Mouse (Mus musculus) heart, embryonic 16.5 days (tissue): ENCODE data around the gene Chmp5. TPM values are rescaled to one million over a fixed set of nuclear protein-coding genes. Genes with fewer than 3 reads are reported as not detected.

Experiments used
- ATAC-seq: fragments of 200-750 bp; cut with Nextera tagmentation; replicated peaks from 2 replicates; pipeline ENCODE4 v1.8.0; 2017; ENCODE audit warnings: moderate number of reproducible peaks; ENCODE audit not compliant: insufficient read depth, low FRiP score; ENCODE audit errors: extremely low read depth
- H3K27ac ChIP-seq: fragments of 300-500 bp; sonication (generic); 2 replicates; pipeline ENCODE4 v1.5.1; 2014; ENCODE audit warnings: mild to moderate bottlenecking, low read length, control low read depth, moderate library complexity
- H3K27me3 ChIP-seq: fragments of 300-500 bp; sonication (generic); 2 replicates; pipeline ENCODE4 v1.6.1; 2014; ENCODE audit warnings: low read length, mixed read lengths; ENCODE audit not compliant: control insufficient read depth, insufficient read depth
- H3K36me3 ChIP-seq: fragments of 300-500 bp; sonication (generic); 2 replicates; pipeline ENCODE4 v1.6.1; 2014; ENCODE audit not compliant: control insufficient read depth, insufficient read depth
- H3K4me1 ChIP-seq: fragments of 300-500 bp; sonication (generic); 2 replicates; pipeline ENCODE4 v1.6.1; 2014; ENCODE audit warnings: low read length, mixed read lengths; ENCODE audit not compliant: control insufficient read depth, insufficient read depth
- H3K4me2 ChIP-seq: fragments of 300-500 bp; sonication (generic); 2 replicates; pipeline ENCODE4 v1.6.1; 2014; ENCODE audit warnings: low read depth, mild to moderate bottlenecking, control low read depth, low read length
- H3K4me3 ChIP-seq: fragments of 300-500 bp; sonication (generic); 2 replicates; pipeline ENCODE4 v1.5.1; 2014; ENCODE audit warnings: mild to moderate bottlenecking, control low read depth, low read length
- H3K9ac ChIP-seq: fragments of 300-500 bp; sonication (generic); 2 replicates; pipeline ENCODE4 v1.6.1; 2014; ENCODE audit warnings: low read length, control low read depth
- H3K9me3 ChIP-seq: fragments of 300-500 bp; sonication (generic); replicated peaks from 2 replicates; pipeline ENCODE4 v1.6.1; 2016; ENCODE audit warnings: low read length; ENCODE audit not compliant: control insufficient read depth
- WGBS: fragments of 180-500 bp; shearing (Covaris S2); extraction: QIAGEN DNeasy Blood & Tissue Kit; methylation state at CpG from one replicate; pipeline ENCODE4 v1.1.7; 2014; 5-methylcytosine and 5-hydroxymethylcytosine counted together
- polyA plus RNA-seq: library from polyadenylated mRNA; unstranded; fragments of >200 nt; fragmentation: Nextera tagmentation; extraction: Ambion mirVana; gene quantifications from 2 replicates; pipeline ENCODE4 v1.2.1, GENCODE M21; 2015

The Chmp5 gene
- polyA plus RNA-seq, 1 experiment from 2014 or later = 75.8 TPM

DNA sequence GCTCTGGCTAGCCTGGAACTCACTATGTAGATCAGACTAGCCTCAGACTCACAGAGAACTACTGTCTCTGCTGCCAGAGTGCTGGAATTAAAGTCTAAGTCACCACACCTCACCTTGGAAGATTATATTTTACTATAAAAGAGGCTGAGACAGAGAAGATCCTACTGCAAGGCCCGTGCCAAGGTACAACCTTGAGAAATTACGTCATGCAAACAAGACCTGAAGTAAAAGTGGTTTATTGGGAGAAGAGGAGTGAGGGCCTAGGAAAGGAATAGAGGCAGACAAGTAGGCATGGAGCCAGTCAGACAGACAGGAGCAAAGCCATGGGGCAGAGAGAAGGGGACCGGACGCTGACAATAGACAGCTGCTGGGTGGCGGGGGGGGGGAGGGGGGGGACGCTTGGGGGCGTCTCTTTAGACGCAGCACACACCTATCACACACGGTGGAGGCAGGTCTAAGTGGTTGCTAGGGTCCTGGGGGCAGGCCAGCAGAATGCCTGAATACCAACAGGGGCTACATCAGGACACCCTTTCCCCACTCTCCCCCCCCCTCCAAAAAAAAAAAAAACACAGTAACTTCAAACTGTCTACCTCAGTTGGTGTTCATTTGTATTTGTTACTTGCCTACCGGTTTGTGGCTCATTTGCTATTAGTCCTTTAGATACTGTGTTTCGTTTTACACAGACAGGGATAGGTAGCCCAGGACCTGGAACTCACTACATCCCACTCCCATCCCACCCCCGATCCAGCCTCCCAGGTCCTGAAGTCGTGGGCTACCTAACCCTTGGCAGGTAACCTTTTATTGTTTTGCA is 21.8 kb downstream of the Chmp5 start:
- peak overlapping the region; percentile 93 for H3K9ac ChIP-seq
- H3K27ac ChIP-seq = peak overlapping the region; percentile 95
- peak overlapping the region; percentile 93 for H3K4me3 ChIP-seq
- peaks cover 14% of the 10 kb centered on the region for H3K36me3 ChIP-seq
- WGBS = 12% methylated on average over 10 of the region's 13 CpGs
- ATAC-seq = no peak; the same call in 1 of the 2 replicates
- H3K27me3 ChIP-seq = no peaks in the 10 kb centered on the region
- H3K4me1 ChIP-seq = peaks cover 20% of the 10 kb centered on the region
- H3K9me3 ChIP-seq = no peaks in the 10 kb centered on the region
- H3K4me2 ChIP-seq = peak overlapping the region; percentile 75

DNA sequence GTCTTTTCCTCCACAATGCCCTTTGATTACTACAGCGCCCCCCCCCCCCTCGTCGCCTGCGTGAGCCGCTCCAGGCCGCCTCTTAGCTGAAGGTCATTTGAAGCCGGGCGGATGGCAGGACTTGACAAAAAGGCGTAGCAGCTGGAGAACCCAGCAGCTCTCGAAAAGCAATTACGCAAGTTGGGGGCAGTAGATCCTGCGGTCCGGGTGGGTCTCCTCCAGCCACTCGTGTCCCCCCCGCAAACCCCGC is 22.3 kb downstream of the Chmp5 start:
- Histone ChIP-seq H3K9me3 (no peaks in the 10 kb centered on the region), H3K4me2 (peak overlapping the region; percentile 75), H3K27ac (peak overlapping the region; percentile 95), H3K36me3 (peaks cover 14% of the 10 kb centered on the region), H3K9ac (peak overlapping the region; percentile 93), H3K4me3 (peak overlapping the region; percentile 93), H3K27me3 (no peaks in the 10 kb centered on the region), H3K4me1 (peaks cover 20% of the 10 kb centered on the region)
- WGBS = under 1% methylated on average over 16 of the region's 16 CpGs
- ATAC-seq = peak; percentile 35; the same call in 1 of the 2 replicates

- H3K27me3 ChIP-seq = no peaks in the 10 kb centered on the region
- under 1% methylated on average over 85 of the region's 85 CpGs for WGBS
- peak; percentile 96 for ATAC-seq
These were observed 22.9 kb downstream of the Chmp5 start, which contains the start of gene Nfx1 for GRCm38 (mm10) chr4:40970842-40971701. Gene Nfx1, plus strand, starts transcription at chr4:40970906.

GRCm38 (mm10) chr4:40971744-40972143 is 23.5 kb downstream of the Chmp5 start:
- H3K4me3 ChIP-seq = peak overlapping the region; percentile 93
- WGBS = 22% methylated on average over 13 of the region's 13 CpGs
- no peak for ATAC-seq
- no peak overlapping the region for H3K27ac ChIP-seq
- H3K36me3 ChIP-seq = peaks cover 9% of the 10 kb centered on the region
- no peaks in the 10 kb centered on the region for H3K9me3 ChIP-seq
- no peaks in the 10 kb centered on the region for H3K27me3 ChIP-seq
- peak overlapping the region; percentile 93; the same call in 1 of the 2 replicates for H3K9ac ChIP-seq
- peak overlapping the region; percentile 75 for H3K4me2 ChIP-seq
- peaks cover 20% of the 10 kb centered on the region for H3K4me1 ChIP-seq

More at GRCm38 (mm10) chr4:40970842-40971701, 22.9 kb downstream of the Chmp5 start, which contains the start of gene Nfx1:
- peaks cover 9% of the 10 kb centered on the region for H3K36me3 ChIP-seq
- no peaks in the 10 kb centered on the region for H3K9me3 ChIP-seq
- H3K4me3 ChIP-seq = peak within 1 kb of the TSS; percentile 93
- H3K4me1 ChIP-seq = peaks cover 20% of the 10 kb centered on the region
- peak within 1 kb of the TSS; percentile 75 for H3K4me2 ChIP-seq
- peak within 1 kb of the TSS; percentile 93 for H3K9ac ChIP-seq
- peak within 1 kb of the TSS; percentile 95 for H3K27ac ChIP-seq

DNA sequence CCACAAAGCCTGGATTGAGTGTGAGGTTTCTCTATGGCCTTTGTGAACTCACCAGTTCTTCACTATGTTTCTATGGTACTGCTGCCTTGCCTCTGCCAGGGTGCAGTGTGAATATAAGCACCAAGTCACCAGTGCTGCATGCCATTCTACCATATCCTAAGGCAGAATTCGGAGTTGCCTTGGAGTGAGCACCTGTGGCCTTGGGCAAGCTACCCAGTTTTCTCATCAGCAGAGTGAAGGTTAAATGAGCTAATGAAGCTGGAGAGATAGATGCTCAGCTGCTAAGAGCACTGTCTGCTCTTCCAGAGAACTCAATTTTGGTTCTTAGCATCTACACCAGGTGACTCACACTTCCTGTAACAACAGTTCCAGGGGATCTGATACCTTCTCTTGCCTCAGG is 25.8 kb downstream of the Chmp5 start:
- H3K4me3 ChIP-seq = no peak overlapping the region
- H3K27me3 ChIP-seq = no peaks in the 10 kb centered on the region
- peaks cover 23% of the 10 kb centered on the region for H3K36me3 ChIP-seq
- no peak overlapping the region for H3K4me2 ChIP-seq
- H3K9me3 ChIP-seq = no peaks in the 10 kb centered on the region
- no peak overlapping the region for H3K27ac ChIP-seq
- peaks cover 20% of the 10 kb centered on the region for H3K4me1 ChIP-seq
- WGBS = 95% methylated on average over 1 of the region's 1 CpGs
- ATAC-seq = no peak
- H3K9ac ChIP-seq = no peak overlapping the region

DNA sequence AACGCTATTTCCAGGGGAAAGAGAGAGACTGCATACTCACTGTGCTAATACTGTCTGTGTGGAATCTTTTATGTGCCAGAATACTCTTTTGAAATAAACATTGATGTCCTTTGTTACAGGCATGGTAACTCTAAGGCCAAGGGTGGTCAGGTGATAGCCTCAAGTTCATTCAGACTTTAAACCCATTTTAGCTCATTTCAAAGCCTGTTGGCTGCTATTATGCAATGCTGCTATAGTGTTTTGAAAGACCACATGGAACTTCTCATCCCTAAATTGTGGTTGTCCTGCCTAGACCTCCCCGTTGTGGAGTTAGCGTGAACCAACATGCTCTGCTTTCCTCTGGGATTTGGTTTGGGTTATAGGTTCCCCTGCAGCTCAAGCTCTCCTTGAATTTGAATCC is 27.5 kb downstream of the Chmp5 start:
- no peak overlapping the region for H3K4me2 ChIP-seq
- peaks cover 34% of the 10 kb centered on the region for H3K36me3 ChIP-seq
- peaks cover 12% of the 10 kb centered on the region for H3K4me1 ChIP-seq
- WGBS = 89% methylated on average over 3 of the region's 3 CpGs
- H3K27ac ChIP-seq = no peak overlapping the region
- no peaks in the 10 kb centered on the region for H3K27me3 ChIP-seq
- no peaks in the 10 kb centered on the region for H3K9me3 ChIP-seq
- H3K4me3 ChIP-seq = no peak overlapping the region
- no peak for ATAC-seq
- H3K9ac ChIP-seq = no peak overlapping the region

DNA sequence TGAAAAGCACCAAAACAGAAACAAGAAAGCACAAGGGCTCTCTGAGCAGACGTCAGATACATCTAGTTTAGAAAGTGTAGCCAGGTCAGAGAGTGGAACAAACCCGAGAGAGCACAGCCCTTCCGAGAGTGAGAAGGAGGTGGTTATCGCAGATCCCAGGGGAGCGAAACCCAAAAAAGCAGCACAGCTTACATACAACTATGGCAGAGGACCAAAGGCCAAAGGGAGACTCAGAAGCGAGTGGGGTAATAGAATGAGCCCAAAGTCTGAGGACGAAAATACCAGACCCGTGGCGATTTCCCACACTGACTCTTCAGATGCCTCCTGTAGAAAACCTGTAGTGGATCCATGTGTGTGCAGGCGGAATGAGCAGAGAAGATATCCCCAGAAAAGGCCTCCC is 28.4 kb downstream of the Chmp5 start:
- no peaks in the 10 kb centered on the region for H3K9me3 ChIP-seq
- H3K27me3 ChIP-seq = no peaks in the 10 kb centered on the region
- WGBS = 89% methylated on average over 10 of the region's 10 CpGs
- ATAC-seq = no peak
- H3K4me1 ChIP-seq = peaks cover 12% of the 10 kb centered on the region
- peaks cover 34% of the 10 kb centered on the region for H3K36me3 ChIP-seq
- H3K4me2 ChIP-seq = no peak overlapping the region
- no peak overlapping the region for H3K9ac ChIP-seq
- no peak overlapping the region for H3K27ac ChIP-seq
- H3K4me3 ChIP-seq = no peak overlapping the region

DNA sequence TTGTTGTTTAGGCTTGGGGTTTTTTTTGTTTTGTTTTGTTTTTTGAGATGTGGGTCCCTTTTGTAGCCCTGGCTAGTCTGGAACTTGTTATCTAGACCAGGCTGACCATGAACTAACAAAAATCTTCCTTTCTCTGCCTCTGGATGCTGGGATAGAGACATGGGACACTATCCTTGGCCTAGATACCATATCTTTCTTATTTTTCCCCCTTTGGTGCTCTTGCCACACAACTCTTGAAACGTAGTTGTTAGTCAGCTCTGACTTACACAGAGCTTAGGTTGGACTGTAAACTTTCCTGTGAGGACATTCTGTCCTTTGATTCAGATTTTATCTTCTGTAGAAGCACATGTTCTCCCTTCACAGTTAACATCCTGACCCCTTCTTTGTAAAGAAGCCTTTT is 31.2 kb downstream of the Chmp5 start:
- Histone ChIP-seq H3K4me1 (peaks cover 7% of the 10 kb centered on the region), H3K9ac (no peak overlapping the region), H3K27ac (no peak overlapping the region), H3K36me3 (peaks cover 34% of the 10 kb centered on the region), H3K4me3 (no peak overlapping the region), H3K27me3 (no peaks in the 10 kb centered on the region), H3K9me3 (no peaks in the 10 kb centered on the region), H3K4me2 (no peak overlapping the region)
- no peak for ATAC-seq
- 97% methylated on average over 1 of the region's 1 CpGs for WGBS

- Histone ChIP-seq H3K9ac (no peak overlapping the region), H3K4me1 (peaks cover 7% of the 10 kb centered on the region), H3K9me3 (no peaks in the 10 kb centered on the region), H3K4me2 (no peak overlapping the region), H3K36me3 (peaks cover 42% of the 10 kb centered on the region), H3K27ac (no peak overlapping the region), H3K27me3 (no peaks in the 10 kb centered on the region), H3K4me3 (no peak overlapping the region)
- 55% methylated on average over 3 of the region's 3 CpGs for WGBS
- no peak for ATAC-seq
These were observed 34.3 kb downstream of the Chmp5 start for GRCm38 (mm10) chr4:40982486-40982885.
